ENCODE assay signal across 9 mouse cellular contexts in genomic region chr2:144267004-144267730, GRCm38 (mm10). TPM values are rescaled to one million over a fixed set of nuclear protein-coding genes. Genes with fewer than 3 reads are reported as not detected.
DNase-seq lines count a peak whose midpoint lies in the region; ATAC-seq and TF ChIP-seq lines count a peak whose summit lies in the region.
"Had no signal": no experiment of that assay in that cellular context is flagged by ENCODE, and none has a peak within 500 bp of the region (broad histone marks: within the 10 kb centered on the region; RNA-seq: fewer than 3 reads in every experiment).

No protein-coding gene starts in this region.

- WGBS in forebrain, embryonic 12.5 days = 46% methylated on average over 5 of the region's 5 CpGs
- WGBS in forebrain, embryonic 16.5 days = 56% methylated on average over 5 of the region's 5 CpGs
- 45% methylated on average over 5 of the region's 5 CpGs for WGBS in lung, embryonic 14.5 days
- 61% methylated on average over 5 of the region's 5 CpGs for WGBS in intestine, embryonic 14.5 days
- WGBS in neural tube, embryonic 15.5 days = 61% methylated on average over 5 of the region's 5 CpGs

- H3K4me2 ChIP-seq in forebrain, embryonic 12.5 days = peak overlapping the region; percentile 60; the same call in 1 of the 2 replicates
- no peak overlapping the region for H3K4me2 ChIP-seq in forebrain, embryonic 16.5 days (ENCODE audit: low read length)
- peak overlapping the region; percentile 88 for H3K4me2 ChIP-seq in lung, embryonic 14.5 days
- peak overlapping the region; percentile 78 for H3K4me2 ChIP-seq in intestine, embryonic 14.5 days (ENCODE audit: low read length)
- 0 out of 2 replicates have a peak overlapping the region, but pooled peaks have one; percentile 83 for H3K4me2 ChIP-seq in neural tube, embryonic 15.5 days

- H3K36me3 ChIP-seq in forebrain, embryonic 12.5 days (replicated peaks) = no peaks in the 10 kb centered on the region
- H3K36me3 ChIP-seq in forebrain, embryonic 16.5 days (ENCODE audit: control insufficient read depth, insufficient read depth) = no peaks in the 10 kb centered on the region
- H3K36me3 ChIP-seq in lung, embryonic 14.5 days (ENCODE audit: insufficient read depth) = peaks cover 40% of the 10 kb centered on the region
- peaks cover 30% of the 10 kb centered on the region for H3K36me3 ChIP-seq in intestine, embryonic 14.5 days (ENCODE audit: control insufficient read depth, insufficient read depth, low read length)
- no peaks in the 10 kb centered on the region for H3K36me3 ChIP-seq in neural tube, embryonic 15.5 days

- no peak for DNase-seq in lung, embryonic 14.5 days
- DNase-seq in lung, postnatal 4 days = no peak
- DNase-seq in intestine, embryonic 14.5 days (ENCODE audit: low spot score) = no peak
- DNase-seq in frontal cortex, postnatal 14 days (ENCODE audit: low spot score in 2 of 2) = no peak
- DNase-seq in urinary bladder, postnatal 14 days (ENCODE audit: low spot score) = no peak
- DNase-seq: adrenal gland, postnatal 25 days had no signal

- H3K27ac ChIP-seq in forebrain, embryonic 12.5 days = no peak overlapping the region
- no peak overlapping the region for H3K27ac ChIP-seq in forebrain, embryonic 16.5 days (ENCODE audit: low read length)
- H3K27ac ChIP-seq in lung, embryonic 14.5 days (ENCODE audit: low read depth) = no peak overlapping the region
- H3K27ac ChIP-seq in intestine, embryonic 14.5 days (ENCODE audit: low read depth) = no peak overlapping the region
- H3K27ac ChIP-seq in neural tube, embryonic 15.5 days (replicated peaks) = no peak overlapping the region

- no peaks in the 10 kb centered on the region for H3K9me3 ChIP-seq in forebrain, embryonic 12.5 days
- H3K9me3 ChIP-seq in forebrain, embryonic 16.5 days (ENCODE audit: control insufficient read depth, low read length) = no peaks in the 10 kb centered on the region
- no peaks in the 10 kb centered on the region for H3K9me3 ChIP-seq in lung, embryonic 14.5 days (ENCODE audit: low read depth, low read length)
- H3K9me3 ChIP-seq in intestine, embryonic 14.5 days (ENCODE audit: control insufficient read depth, low read length) = no peaks in the 10 kb centered on the region
- no peaks in the 10 kb centered on the region for H3K9me3 ChIP-seq in neural tube, embryonic 15.5 days (replicated peaks)

- H3K27me3 ChIP-seq in forebrain, embryonic 12.5 days = no peaks in the 10 kb centered on the region
- no peaks in the 10 kb centered on the region for H3K27me3 ChIP-seq in forebrain, embryonic 16.5 days (replicated peaks; ENCODE audit: control insufficient read depth, insufficient read depth, low read length)
- H3K27me3 ChIP-seq in lung, embryonic 14.5 days (ENCODE audit: insufficient read depth, low read length) = no peaks in the 10 kb centered on the region
- H3K27me3 ChIP-seq in intestine, embryonic 14.5 days (replicated peaks; ENCODE audit: control insufficient read depth, insufficient read depth, low read length) = no peaks in the 10 kb centered on the region
- H3K27me3 ChIP-seq in neural tube, embryonic 15.5 days (replicated peaks) = no peaks in the 10 kb centered on the region

- ATAC-seq in forebrain, embryonic 12.5 days (ENCODE audit: low FRiP score) = no peak
- no peak for ATAC-seq in forebrain, embryonic 16.5 days
- ATAC-seq in lung, embryonic 14.5 days (ENCODE audit: insufficient read depth) = no peak
- ATAC-seq in intestine, embryonic 14.5 days (replicated peaks; ENCODE audit: low FRiP score, low TSS enrichment, low read depth) = no peak
- no peak for ATAC-seq in neural tube, embryonic 15.5 days (ENCODE audit: low FRiP score)

- no peak overlapping the region for H3K4me3 ChIP-seq in forebrain, embryonic 12.5 days (replicated peaks)
- H3K4me3 ChIP-seq in forebrain, embryonic 16.5 days (replicated peaks; ENCODE audit: low read length) = no peak overlapping the region
- H3K4me3 ChIP-seq in lung, embryonic 14.5 days (ENCODE audit: low read depth, low read length) = peak overlapping the region; percentile 95; the same call in 1 of the 2 replicates
- H3K4me3 ChIP-seq in intestine, embryonic 14.5 days (ENCODE audit: low read depth, low read length) = peak overlapping the region; percentile 93; the same call in 1 of the 2 replicates
- H3K4me3 ChIP-seq in neural tube, embryonic 15.5 days (replicated peaks) = no peak overlapping the region

- no peak for TF ChIP-seq CTCF in lung, embryonic 14.5 days (IDR thresholded peaks at IDR 0.05; ENCODE audit: low read depth)

- no peak overlapping the region for H3K9ac ChIP-seq in forebrain, embryonic 12.5 days
- no peak overlapping the region for H3K9ac ChIP-seq in forebrain, embryonic 16.5 days (replicated peaks; ENCODE audit: low read depth, low read length)
- H3K9ac ChIP-seq in lung, embryonic 14.5 days = peak overlapping the region; percentile 99; the same call in 1 of the 2 replicates
- peak overlapping the region; percentile 99; the same call in 1 of the 2 replicates for H3K9ac ChIP-seq in intestine, embryonic 14.5 days (ENCODE audit: low read length)
- no peak overlapping the region for H3K9ac ChIP-seq in neural tube, embryonic 15.5 days (replicated peaks)

- H3K4me1 ChIP-seq in forebrain, embryonic 12.5 days = peaks cover 36% of the 10 kb centered on the region
- H3K4me1 ChIP-seq in forebrain, embryonic 16.5 days (replicated peaks; ENCODE audit: control insufficient read depth, insufficient read depth, low read length) = peaks cover 21% of the 10 kb centered on the region
- peaks cover 12% of the 10 kb centered on the region; the same call in 1 of the 2 replicates for H3K4me1 ChIP-seq in lung, embryonic 14.5 days (ENCODE audit: insufficient read depth)
- H3K4me1 ChIP-seq in intestine, embryonic 14.5 days (replicated peaks; ENCODE audit: control insufficient read depth, insufficient read depth, low read length) = peaks cover 28% of the 10 kb centered on the region
- peaks cover 34% of the 10 kb centered on the region for H3K4me1 ChIP-seq in neural tube, embryonic 15.5 days

RNA-seq across cellular contexts. Expression of gene Mgme1, which starts 3.3 kb away (rescaled TPM):
- 17.5 and 17.9 TPM in 2 replicates for polyA plus RNA-seq in forebrain, embryonic 12.5 days (2016; fragmentation: Nextera tagmentation; extraction: Ambion mirVana)
- 10.8 and 11.4 TPM in 2 replicates for polyA plus RNA-seq in forebrain, embryonic 16.5 days (2015; fragmentation: Nextera tagmentation; extraction: Ambion mirVana)
- polyA plus RNA-seq in lung, embryonic 14.5 days (2014; fragmentation: Nextera tagmentation; extraction: Ambion mirVana) = 21.3 and 22.6 TPM in 2 replicates
- 21.1 and 22.9 TPM in 2 replicates for polyA plus RNA-seq in intestine, embryonic 14.5 days (2014; fragmentation: Nextera tagmentation; extraction: Ambion mirVana)
- 13.3 and 15.5 TPM in 2 replicates for polyA plus RNA-seq in neural tube, embryonic 15.5 days (2015; fragmentation: Nextera tagmentation; extraction: Ambion mirVana)

RNA-seq across cellular contexts. Expression of gene Snx5, which starts 3.5 kb away (rescaled TPM):
- polyA plus RNA-seq in forebrain, embryonic 12.5 days (2016; fragmentation: Nextera tagmentation; extraction: Ambion mirVana) = 93.7 and 98.9 TPM in 2 replicates
- polyA plus RNA-seq in forebrain, embryonic 16.5 days (2015; fragmentation: Nextera tagmentation; extraction: Ambion mirVana) = 55.2 and 64.3 TPM in 2 replicates
- 135 and 139 TPM in 2 replicates for polyA plus RNA-seq in lung, embryonic 14.5 days (2014; fragmentation: Nextera tagmentation; extraction: Ambion mirVana)
- 134 and 139 TPM in 2 replicates for polyA plus RNA-seq in intestine, embryonic 14.5 days (2014; fragmentation: Nextera tagmentation; extraction: Ambion mirVana)
- polyA plus RNA-seq in neural tube, embryonic 15.5 days (2015; fragmentation: Nextera tagmentation; extraction: Ambion mirVana) = 74.4 and 93.8 TPM in 2 replicates

Comparison
In these comparisons a context has a peak if more than half of its experiments do, and no peak if none do; other contexts are left out.
1. H3K4me3 ChIP-seq: peak in lung, embryonic 14.5 days (single experiment) and intestine, embryonic 14.5 days (single experiment); none in forebrain, embryonic 12.5 days (single experiment), forebrain, embryonic 16.5 days (single experiment) and neural tube, embryonic 15.5 days (single experiment).
2. H3K9ac ChIP-seq: peak in lung, embryonic 14.5 days (single experiment) and intestine, embryonic 14.5 days (single experiment); none in forebrain, embryonic 12.5 days (single experiment), forebrain, embryonic 16.5 days (single experiment) and neural tube, embryonic 15.5 days (single experiment).